Mouse (Mus musculus): Measurements from ENCODE around the gene Ndufv1.

The Ndufv1 gene

DNA sequence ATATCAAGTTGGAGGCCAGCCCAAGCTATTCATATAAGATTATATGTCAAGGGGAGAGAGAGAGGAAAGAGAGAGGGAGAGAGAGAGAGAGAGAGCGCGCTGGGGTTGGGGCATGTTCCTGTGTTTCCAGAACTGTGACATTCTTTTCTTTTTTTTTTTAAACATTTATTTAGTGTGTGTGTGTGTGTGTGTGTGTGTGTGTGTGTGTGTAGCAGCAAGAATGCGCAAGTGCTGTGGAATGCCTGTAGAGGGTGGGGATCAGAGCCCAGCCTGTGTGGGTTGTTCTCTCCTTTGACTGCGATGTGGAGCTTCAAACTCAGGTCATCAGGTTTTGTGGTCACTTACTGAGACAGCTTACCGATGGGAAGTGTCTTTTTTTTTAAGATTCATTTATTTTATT lies 52.4 kb downstream of the Ndufv1 start:
- POLR2A ChIA-PET = interaction anchor here in 3 of 4 experiments (0.5 to 2.6 kb wide), 18 partner anchors 11 to 384 kb away, joined by 3 to 10 read pairs (median 4); partner anchors contain the start of genes Acy3 (in 2 of the 3), Cdk2ap2 (in 1 of the 3), Doc2g (in 1 of the 3) and Gm49405 (in 1 of the 3)
- CTCF ChIA-PET = interaction anchor here (0.6 to 5.6 kb wide), 38 partner anchors 8 to 819 kb away, joined by 3 to 31 read pairs (median 4); partner anchors contain the start of genes Ndufv1 (in 3 of the 4), Gm49405 (in 2 of the 4), Nudt8 (in 2 of the 4) and Aldh3b2 (in 1 of the 4)

DNA sequence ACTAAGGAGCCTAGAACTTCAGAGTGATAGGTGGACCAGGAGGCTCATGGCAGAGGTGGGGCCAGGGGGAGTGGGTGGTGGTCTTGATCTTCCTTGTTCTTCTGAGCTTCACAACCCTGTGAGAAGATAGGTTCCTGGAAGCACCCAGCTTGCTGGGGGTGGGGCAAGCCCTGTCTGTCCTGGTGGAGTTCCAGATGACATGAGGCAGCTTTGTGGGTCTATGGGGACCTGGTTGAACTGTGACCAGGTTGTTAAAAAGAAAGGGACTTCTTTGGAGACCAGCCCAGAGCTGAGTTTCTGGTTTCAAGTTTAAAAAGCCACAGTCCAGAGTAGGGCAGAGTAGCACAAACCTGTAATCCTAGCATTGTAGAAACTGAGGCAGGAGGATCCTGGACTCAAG lies 53.6 kb downstream of the Ndufv1 start:
- POLR2A ChIA-PET = interaction anchor here in 3 of 4 experiments (0.8 to 2.4 kb wide), 5 partner anchors 12 to 41 kb away, joined by 3 to 8 read pairs (median 5); partner anchors contain the start of genes Acy3 (in 1 of the 3), Aldh3b2 (in 1 of the 3), Gm49405 (in 1 of the 3) and Nudt8 (in 1 of the 3)
- CTCF ChIA-PET = interaction anchor here in 2 of 4 experiments (1.1 to 5.6 kb wide), 7 partner anchors 10 to 54 kb away, joined by 3 to 31 read pairs (median 5); partner anchors contain the start of gene Ndufv1 (in 1 of the 2)

DNA sequence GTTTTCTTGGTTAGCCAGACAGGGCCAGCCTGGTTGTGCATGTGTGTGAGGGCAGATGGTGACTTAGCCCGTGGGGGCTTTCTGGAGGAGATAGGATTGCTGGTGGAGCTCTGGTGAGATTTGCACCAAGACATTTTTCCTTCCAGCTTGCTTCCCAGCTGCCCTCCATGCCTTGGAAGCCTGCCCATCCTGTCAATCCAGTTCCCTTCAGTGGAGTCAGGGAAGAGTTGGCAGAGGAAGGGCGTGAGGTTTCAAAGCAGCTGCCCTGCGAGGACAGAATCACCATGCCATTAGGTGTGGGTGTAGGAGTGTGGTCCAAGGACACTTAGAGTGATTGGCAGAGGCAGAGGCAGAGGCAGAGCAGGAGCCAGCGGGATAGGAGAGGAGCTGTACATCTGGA lies 54.1 kb downstream of the Ndufv1 start, which contains the start of gene Aldh3b3:
Gene Aldh3b3, plus strand, starts transcription at position 176 of the 400 bp plus-strand sequence.
- CTCF ChIA-PET = interaction anchor here in 3 of 4 experiments (0.6 to 5.6 kb wide), 6 partner anchors 12 to 89 kb away, joined by 3 to 31 read pairs (median 7); no protein-coding TSS in a partner anchor
- POLR2A ChIA-PET = interaction anchor here in 2 of 4 experiments (0.8 to 1.0 kb wide), 2 partner anchors 12 to 14 kb away, joined by 3 to 4 read pairs; partner anchors contain the start of gene Aldh3b2 (in 1 of the 2)

All from embryonic stem cell, embryonic (primary cell).